Mouse (Mus musculus): ENCODE measurements at regions not wholly inside any gene's neighbourhood (a gene's known extent, or its start where the extent isn't known, plus 50 kb on each side); places are given as distances from the start of the nearest gene placed in this dataset.

GRCm38 (mm10) chr6:67111581-67111980 lies 74.3 kb upstream of the Gadd45a start:
- in situ Hi-C loops (cut with MboI; ENCODE audit: low sequenced_read_pairs in 2 of 2, unreplicated experiment in 2 of 2): no loop called here
- peak; percentile 77 for DNase-seq (ENCODE audit: low read depth, low spot score)
- Histone ChIP-seq H3K27ac (ENCODE audit: insufficient read depth, low read depth, low read length, poor library complexity, severe bottlenecking) (peak overlapping the region; percentile 100), H3K4me3 (ENCODE audit: insufficient read depth in 1 of 2, low read depth in 1 of 2, low read length in 2 of 2, poor library complexity in 1 of 2, severe bottlenecking in 1 of 2) (no peak overlapping the region), H3K4me1 (ENCODE audit: control insufficient read depth in 2 of 2, insufficient read depth in 2 of 2, low read length in 2 of 2, poor library complexity in 1 of 2) (peaks cover 7 to 26% of the 10 kb centered on the region in 2 experiments), H3K36me3 (ENCODE audit: control insufficient read depth, insufficient read depth, low read length, poor library complexity, severe bottlenecking) (no peaks in the 10 kb centered on the region), H3K9ac (ENCODE audit: insufficient read depth, low read depth, low read length, poor library complexity, severe bottlenecking) (no peak overlapping the region), H3K9me3 (ENCODE audit: control insufficient read depth, insufficient read depth, low read depth, low read length) (no peaks in the 10 kb centered on the region)
- TF ChIP-seq ZNF384 (IDR thresholded peaks at IDR 0.05; ENCODE audit: low read depth, low read length) (no peak), HCFC1 (IDR thresholded peaks at IDR 0.05; ENCODE audit: borderline replicate concordance, insufficient read depth, low read length) (no peak), MAFK (IDR thresholded peaks at IDR 0.05; ENCODE audit: insufficient read depth, low read depth, low read length) (no peak), CHD2 (IDR thresholded peaks at IDR 0.05; ENCODE audit: low read depth, low read length) (no peak), ZC3H11A (IDR thresholded peaks at IDR 0.05; ENCODE audit: borderline replicate concordance, low read depth, low read length) (no peak)

DNA sequence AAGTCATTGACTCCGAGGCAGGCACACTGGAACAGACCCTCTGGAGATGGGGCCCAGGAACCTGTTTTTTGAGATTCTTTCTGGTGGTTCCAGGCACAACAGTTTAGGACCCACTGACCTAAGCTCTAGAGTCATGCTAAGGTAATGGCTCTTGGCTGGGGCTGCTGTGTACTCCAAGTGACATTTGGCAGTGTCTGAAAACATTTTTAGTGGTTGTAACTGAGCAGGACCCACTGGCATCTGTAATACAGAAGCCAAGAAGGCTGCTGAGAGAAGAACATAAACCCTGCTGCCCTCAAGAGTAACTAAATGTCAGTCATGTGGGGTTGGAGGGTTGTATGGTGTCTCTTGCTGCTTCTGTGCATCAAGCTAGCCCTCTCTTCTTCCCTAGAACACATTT lies 73.1 kb upstream of the Gadd45a start:
- DNase-seq (ENCODE audit: low read depth, low spot score): no peak
- TF ChIP-seq ZC3H11A (IDR thresholded peaks at IDR 0.05; ENCODE audit: borderline replicate concordance, low read depth, low read length) (no peak), MAFK (IDR thresholded peaks at IDR 0.05; ENCODE audit: insufficient read depth, low read depth, low read length) (no peak), HCFC1 (IDR thresholded peaks at IDR 0.05; ENCODE audit: borderline replicate concordance, insufficient read depth, low read length) (no peak), ZNF384 (IDR thresholded peaks at IDR 0.05; ENCODE audit: low read depth, low read length) (no peak), CHD2 (IDR thresholded peaks at IDR 0.05; ENCODE audit: low read depth, low read length) (no peak)
- H3K4me1 ChIP-seq (ENCODE audit: control insufficient read depth in 2 of 2, insufficient read depth in 2 of 2, low read length in 2 of 2, poor library complexity in 1 of 2): peaks cover 7 to 30% of the 10 kb centered on the region in 2 experiments
- in situ Hi-C loops (cut with MboI; ENCODE audit: low sequenced_read_pairs in 2 of 2, unreplicated experiment in 2 of 2): no loop called here
- H3K4me3 ChIP-seq (ENCODE audit: insufficient read depth in 1 of 2, low read depth in 1 of 2, low read length in 2 of 2, poor library complexity in 1 of 2, severe bottlenecking in 1 of 2): no peak overlapping the region
- H3K27ac ChIP-seq (ENCODE audit: insufficient read depth, low read depth, low read length, poor library complexity, severe bottlenecking): peak overlapping the region; percentile 96; the same call in 1 of the 2 replicates
- H3K36me3 ChIP-seq (ENCODE audit: control insufficient read depth, insufficient read depth, low read length, poor library complexity, severe bottlenecking): no peaks in the 10 kb centered on the region
- H3K9me3 ChIP-seq (ENCODE audit: control insufficient read depth, insufficient read depth, low read depth, low read length): no peaks in the 10 kb centered on the region
- H3K9ac ChIP-seq (ENCODE audit: insufficient read depth, low read depth, low read length, poor library complexity, severe bottlenecking): peak overlapping the region; percentile 21; the same call in 1 of the 2 replicates

DNA sequence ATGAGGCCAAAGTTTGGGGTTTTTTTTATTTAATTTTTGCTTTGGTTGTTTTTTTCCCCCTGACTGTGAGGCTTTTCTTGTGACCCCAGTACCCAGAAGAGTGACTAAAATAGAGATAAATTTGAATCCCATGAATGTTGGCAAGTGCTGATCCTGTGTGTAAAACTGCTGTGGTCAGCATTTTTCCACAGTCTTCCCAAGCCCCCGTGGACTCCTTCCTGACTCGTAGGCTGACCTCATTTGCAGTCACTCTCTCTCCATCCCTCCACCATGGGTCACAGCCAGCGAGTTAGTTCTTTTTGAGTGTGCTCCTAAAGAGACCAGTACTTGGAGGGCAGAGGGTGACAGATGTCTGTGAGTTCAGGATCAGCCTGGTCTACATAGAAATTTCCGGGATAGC lies 72.5 kb upstream of the Gadd45a start:
- peak overlapping the region; percentile 24; the same call in 1 of the 2 replicates for H3K27ac ChIP-seq (ENCODE audit: insufficient read depth, low read depth, low read length, poor library complexity, severe bottlenecking)
- TF ChIP-seq CHD2 (IDR thresholded peaks at IDR 0.05; ENCODE audit: low read depth, low read length) (no peak), MAFK (IDR thresholded peaks at IDR 0.05; ENCODE audit: insufficient read depth, low read depth, low read length) (peak; percentile 98)
- no peak for DNase-seq (ENCODE audit: low read depth, low spot score)
- no peaks in the 10 kb centered on the region for H3K36me3 ChIP-seq (ENCODE audit: control insufficient read depth, insufficient read depth, low read length, poor library complexity, severe bottlenecking)
- H3K9me3 ChIP-seq (ENCODE audit: control insufficient read depth, insufficient read depth, low read depth, low read length): no peaks in the 10 kb centered on the region
- no peak overlapping the region for H3K4me3 ChIP-seq (ENCODE audit: insufficient read depth in 1 of 2, low read depth in 1 of 2, low read length in 2 of 2, poor library complexity in 1 of 2, severe bottlenecking in 1 of 2)
- in situ Hi-C loops (cut with MboI; ENCODE audit: low sequenced_read_pairs in 2 of 2, unreplicated experiment in 2 of 2): no loop called here
- no peak overlapping the region for H3K9ac ChIP-seq (ENCODE audit: insufficient read depth, low read depth, low read length, poor library complexity, severe bottlenecking)
- peaks cover 7 to 32% of the 10 kb centered on the region in 2 experiments for H3K4me1 ChIP-seq (ENCODE audit: control insufficient read depth in 2 of 2, insufficient read depth in 2 of 2, low read length in 2 of 2, poor library complexity in 1 of 2)

GRCm38 (mm10) chr6:67107517-67107916 lies 70.3 kb upstream of the Gadd45a start:
- H3K27ac ChIP-seq (ENCODE audit: insufficient read depth, low read depth, low read length, poor library complexity, severe bottlenecking): no peak overlapping the region
- H3K9ac ChIP-seq (ENCODE audit: insufficient read depth, low read depth, low read length, poor library complexity, severe bottlenecking): no peak overlapping the region
- H3K4me3 ChIP-seq (ENCODE audit: insufficient read depth in 1 of 2, low read depth in 1 of 2, low read length in 2 of 2, poor library complexity in 1 of 2, severe bottlenecking in 1 of 2): no peak overlapping the region
- no peak for DNase-seq (ENCODE audit: low read depth, low spot score)
- H3K9me3 ChIP-seq (ENCODE audit: control insufficient read depth, insufficient read depth, low read depth, low read length): no peaks in the 10 kb centered on the region
- H3K36me3 ChIP-seq (ENCODE audit: control insufficient read depth, insufficient read depth, low read length, poor library complexity, severe bottlenecking): no peaks in the 10 kb centered on the region
- TF ChIP-seq CHD2 (IDR thresholded peaks at IDR 0.05; ENCODE audit: low read depth, low read length): no peak
- TF ChIP-seq ZNF384 (IDR thresholded peaks at IDR 0.05; ENCODE audit: low read depth, low read length): no peak
- TF ChIP-seq MAFK (IDR thresholded peaks at IDR 0.05; ENCODE audit: insufficient read depth, low read depth, low read length): no peak
- no peak for TF ChIP-seq ZC3H11A (IDR thresholded peaks at IDR 0.05; ENCODE audit: borderline replicate concordance, low read depth, low read length)
- TF ChIP-seq HCFC1 (IDR thresholded peaks at IDR 0.05; ENCODE audit: borderline replicate concordance, insufficient read depth, low read length): no peak
- in situ Hi-C loops (cut with MboI; ENCODE audit: low sequenced_read_pairs in 2 of 2, unreplicated experiment in 2 of 2): no loop called here
- H3K4me1 ChIP-seq (ENCODE audit: control insufficient read depth in 2 of 2, insufficient read depth in 2 of 2, low read length in 2 of 2, poor library complexity in 1 of 2): peaks cover 4 to 27% of the 10 kb centered on the region in 2 experiments; a peak in 3 of 4 replicates

- in situ Hi-C loops (cut with MboI; ENCODE audit: low sequenced_read_pairs in 2 of 2, unreplicated experiment in 2 of 2): no loop called here
Measured at GRCm38 (mm10) chr6:67106493-67106892, 69.2 kb upstream of the Gadd45a start.

More at GRCm38 (mm10) chr6:67106493-67106892, 69.2 kb upstream of the Gadd45a start:
- Histone ChIP-seq H3K4me3 (ENCODE audit: insufficient read depth in 1 of 2, low read depth in 1 of 2, low read length in 2 of 2, poor library complexity in 1 of 2, severe bottlenecking in 1 of 2) (no peak overlapping the region), H3K9ac (ENCODE audit: insufficient read depth, low read depth, low read length, poor library complexity, severe bottlenecking) (no peak overlapping the region), H3K36me3 (ENCODE audit: control insufficient read depth, insufficient read depth, low read length, poor library complexity, severe bottlenecking) (no peaks in the 10 kb centered on the region), H3K9me3 (ENCODE audit: control insufficient read depth, insufficient read depth, low read depth, low read length) (no peaks in the 10 kb centered on the region), H3K4me1 (ENCODE audit: control insufficient read depth in 2 of 2, insufficient read depth in 2 of 2, low read length in 2 of 2, poor library complexity in 1 of 2) (peaks cover 0 to 21% of the 10 kb centered on the region in 2 experiments; a peak in 1 of 4 replicates), H3K27ac (ENCODE audit: insufficient read depth, low read depth, low read length, poor library complexity, severe bottlenecking) (no peak overlapping the region)
- no peak for DNase-seq (ENCODE audit: low read depth, low spot score)
- no peak for TF ChIP-seq MAFK (IDR thresholded peaks at IDR 0.05; ENCODE audit: insufficient read depth, low read depth, low read length)
